Mouse (Mus musculus) gastrocnemius, postnatal 36 days (tissue): ENCODE results near the gene Insig1. TPM values are rescaled to one million over a fixed set of nuclear protein-coding genes. Genes with fewer than 3 reads are reported as not detected.

Experiments used
- DNase-seq, 2 experiments: peaks; one replicate each; pipeline ENCODE4 v3.0.0; 2022
- intact Hi-C: fragments of 180-260 bp; cut with DNase I; formaldehyde crosslinking; loops from one replicate; pipeline ENCODE4 v1.15.1; 2025
- long read RNA-seq, 2 experiments: library from polyadenylated mRNA; stranded (forward); transcript quantifications; one replicate each; pipeline ENCODE4 v2.0.0; 2021
- total RNA-seq, 2 experiments: library from RNA; stranded (reverse); gene quantifications; 2 replicates each; pipeline ENCODE4 v1.2.3; 2021

Insig1 gene
- 10 to 100 TPM in 1 of 2 experiments, 1 to 10 TPM in 1; 7.4 to 11.1 TPM for total RNA-seq
- long read RNA-seq, experiment 1, transcript Insig1-201 (5 exons, 2,697 nt) = major isoform, 10 of 11 reads
- long read RNA-seq, experiment 1, partial matches to known transcripts = 0 of 11 reads
- long read RNA-seq, experiment 1, other reads (novel, unspliced or antisense) = 1 of 11 reads
- long read RNA-seq, experiment 2, transcript Insig1-201 (5 exons, 2,697 nt) = major isoform, 14 of 15 reads
- long read RNA-seq, experiment 2, partial matches to known transcripts = 1 of 15 reads
- long read RNA-seq, experiment 2, other reads (novel, unspliced or antisense) = 0 of 15 reads

GRCm38 (mm10) chr5:28070828-28071455, at the start of gene Insig1:
Gene Insig1, plus strand, starts transcription at chr5:28071363.
- intact Hi-C loops = loop anchor here (10.0 kb wide), 1 partner anchor 1304 kb away; the partner anchor contains the start of gene Lmbr1
- DNase-seq = peak; percentile 97

DNA sequence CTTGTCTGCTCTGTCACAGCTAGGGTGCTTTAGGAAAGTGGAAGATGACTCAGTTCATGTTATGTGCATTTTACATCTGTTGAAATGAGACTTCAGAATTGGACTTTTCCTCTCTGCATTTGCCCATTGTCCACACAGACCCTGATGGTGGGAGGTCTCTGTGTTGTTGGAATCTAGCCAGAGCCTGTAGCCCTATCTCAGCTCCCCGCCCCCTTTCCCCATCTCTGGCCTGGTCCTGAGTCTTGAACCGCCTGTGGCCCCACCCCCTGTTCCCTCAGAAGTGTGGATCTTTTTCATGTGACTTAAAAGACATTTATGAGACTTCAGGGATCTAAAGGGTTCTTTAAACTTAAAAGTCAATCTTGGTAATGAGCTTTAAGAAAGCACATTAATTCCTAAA, 47.7 kb upstream of the Insig1 start:
- no peak for DNase-seq
- intact Hi-C loops = no loop called here

DNA sequence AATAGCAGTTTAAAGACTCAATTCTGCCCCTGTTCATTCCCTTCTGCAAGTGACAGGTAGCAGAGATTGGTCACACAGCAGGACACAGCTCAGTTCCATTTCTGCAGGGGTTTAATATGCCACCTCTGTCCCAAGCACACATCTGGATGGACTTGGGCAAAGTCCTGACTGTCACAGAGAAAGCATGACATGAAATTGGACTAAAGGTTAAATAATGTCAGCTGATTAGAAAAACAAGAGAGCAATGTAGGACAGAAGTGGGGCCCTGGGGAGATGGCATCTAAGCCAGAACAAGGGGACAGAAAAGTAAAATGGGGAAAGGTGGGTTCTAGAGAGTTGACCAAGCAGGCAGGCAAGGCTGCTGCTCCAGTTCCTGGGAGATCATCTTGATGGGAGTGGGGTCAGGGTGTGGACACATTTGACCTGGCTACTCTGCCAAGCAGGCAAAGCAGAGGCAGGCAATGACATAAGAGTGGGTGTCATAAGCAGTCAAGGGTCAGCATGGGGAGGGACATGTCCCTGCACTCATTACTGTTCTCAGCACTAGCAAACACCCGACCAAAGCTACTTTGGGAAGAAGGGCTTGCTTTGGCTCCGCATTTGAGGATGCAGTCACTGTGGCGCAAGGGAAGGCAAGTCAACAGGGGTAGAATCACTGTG, 39.5 kb upstream of the Insig1 start:
- no peak for DNase-seq
- intact Hi-C loops = no loop called here

DNA sequence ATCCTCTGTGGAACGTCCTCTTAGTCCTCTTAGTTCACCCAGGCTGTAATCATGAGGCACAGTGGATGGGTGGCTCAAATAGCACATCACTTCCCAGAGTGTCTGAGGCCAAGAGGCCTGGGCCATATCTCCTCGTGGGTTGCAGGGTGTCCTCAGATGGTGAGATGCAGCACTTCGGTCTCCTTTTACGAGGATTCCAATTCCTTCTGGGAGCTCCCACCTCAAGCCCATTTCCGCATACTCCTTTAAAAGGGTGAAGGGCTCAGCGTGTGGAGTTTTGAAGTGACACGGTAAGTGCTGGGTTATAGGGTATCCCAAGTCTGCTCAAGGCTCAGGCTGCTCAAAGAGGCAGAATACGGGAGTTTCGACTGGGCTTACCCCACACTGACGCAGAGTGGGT, 38.3 kb upstream of the Insig1 start:
- intact Hi-C loops = no loop called here
- DNase-seq = no peak

DNA sequence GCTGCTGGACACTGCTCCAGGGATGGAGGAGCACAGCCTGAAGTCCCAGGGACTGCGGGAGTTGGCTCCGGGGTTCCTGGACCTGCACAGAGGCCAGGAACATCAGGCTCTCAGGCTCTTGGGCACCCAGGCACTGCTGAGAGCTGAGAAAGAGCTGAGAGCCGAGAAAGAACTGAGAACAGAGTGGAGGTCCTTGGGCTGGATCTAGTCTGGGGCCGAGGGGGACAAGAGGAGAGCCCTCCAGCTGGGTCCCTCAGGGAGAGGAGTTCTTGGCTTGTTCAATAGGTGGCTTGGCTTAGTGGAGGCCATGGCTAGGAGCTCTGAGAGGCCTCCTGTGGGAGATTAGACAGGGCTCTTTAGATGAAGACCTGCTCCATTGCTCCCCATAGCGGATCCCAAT, 37.9 kb upstream of the Insig1 start:
- no peak for DNase-seq
- intact Hi-C loops = no loop called here

GRCm38 (mm10) chr5:28033826-28034225, 37.3 kb upstream of the Insig1 start:
- DNase-seq = no peak
- intact Hi-C loops = no loop called here

DNA sequence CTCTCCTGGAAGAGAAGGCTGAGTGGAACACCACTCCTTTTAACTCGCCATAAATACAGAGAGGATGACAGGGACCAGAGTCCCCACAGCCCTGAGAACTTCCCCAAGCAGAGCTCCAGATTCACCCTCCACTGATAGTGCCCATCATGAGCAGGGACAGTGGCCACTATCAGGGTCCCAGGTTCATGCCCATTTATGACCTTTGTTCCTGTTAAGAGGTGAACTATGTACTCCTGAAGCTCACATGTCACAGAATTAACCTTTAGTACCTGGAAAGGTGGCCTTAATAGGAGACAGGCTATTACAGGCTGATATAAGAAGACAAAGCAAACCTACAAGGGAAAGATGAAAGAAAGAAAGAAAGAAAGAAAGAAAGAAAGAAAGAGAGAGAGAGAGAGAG, 35.2 kb upstream of the Insig1 start:
- intact Hi-C loops = no loop called here
- no peak for DNase-seq

GRCm38 (mm10) chr5:28036518-28036917, 34.6 kb upstream of the Insig1 start:
- intact Hi-C loops = no loop called here
- no peak for DNase-seq

DNA sequence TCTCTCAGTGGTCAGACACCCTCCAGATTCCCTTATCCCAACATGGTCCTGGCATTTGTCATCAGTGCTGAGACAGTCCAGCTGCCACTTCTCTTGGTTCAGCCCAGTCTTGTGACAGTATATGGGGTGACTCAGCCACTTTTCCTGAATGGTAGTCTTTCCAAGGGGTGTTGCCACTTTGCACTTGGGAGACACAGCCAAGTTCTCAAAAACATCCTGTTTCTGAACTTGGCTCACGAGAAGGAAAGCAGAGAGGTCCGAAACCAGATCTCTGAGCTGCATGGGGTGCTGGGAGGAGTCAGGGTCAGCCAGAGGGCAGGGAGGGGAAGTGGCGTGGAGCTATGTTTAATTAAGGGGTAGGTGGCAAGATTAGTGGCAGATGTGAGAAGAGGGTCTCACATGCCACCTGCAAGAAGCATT, 34.0 kb upstream of the Insig1 start:
- intact Hi-C loops = no loop called here
- DNase-seq = peak; percentile 16 to 39

- DNase-seq = no peak
- intact Hi-C loops = no loop called here
Observed at GRCm38 (mm10) chr5:28037639-28038038, 33.5 kb upstream of the Insig1 start.

GRCm38 (mm10) chr5:28038115-28038514, 33.0 kb upstream of the Insig1 start:
- peak; percentile 68 to 72 for DNase-seq
- intact Hi-C loops = no loop called here

- no peak for DNase-seq
- intact Hi-C loops = no loop called here
Observed at GRCm38 (mm10) chr5:28039746-28040655, 31.2 kb upstream of the Insig1 start.

- DNase-seq = no peak
- intact Hi-C loops = no loop called here
Observed at GRCm38 (mm10) chr5:28040726-28041125, 30.4 kb upstream of the Insig1 start.

- intact Hi-C loops = no loop called here
- DNase-seq = no peak
Observed at GRCm38 (mm10) chr5:28042021-28042420, 29.1 kb upstream of the Insig1 start.

GRCm38 (mm10) chr5:28042779-28043178, 28.4 kb upstream of the Insig1 start:
- DNase-seq = no peak
- intact Hi-C loops = no loop called here

GRCm38 (mm10) chr5:28043386-28043785, 27.8 kb upstream of the Insig1 start:
- no peak for DNase-seq
- intact Hi-C loops = no loop called here

DNA sequence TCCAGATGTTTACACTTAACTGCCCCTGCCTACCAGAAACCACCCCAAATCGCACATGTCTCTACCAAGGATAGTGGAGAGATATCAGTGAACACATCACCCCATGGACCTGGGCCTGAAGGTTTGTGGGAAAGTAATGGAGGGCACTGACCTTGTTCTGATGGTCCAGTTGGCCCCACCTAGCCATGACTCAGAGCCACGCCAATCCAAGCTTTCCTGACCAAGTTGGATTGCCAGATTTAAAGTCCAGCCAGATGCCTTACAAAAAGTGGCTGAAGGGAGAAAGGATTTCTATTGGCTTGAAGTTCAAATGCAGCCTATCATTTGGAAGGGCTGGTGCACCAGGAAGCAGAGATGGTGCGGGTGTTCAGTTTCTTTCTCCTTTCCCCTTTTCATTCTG, 24.2 kb upstream of the Insig1 start:
- intact Hi-C loops = no loop called here
- DNase-seq = no peak

DNA sequence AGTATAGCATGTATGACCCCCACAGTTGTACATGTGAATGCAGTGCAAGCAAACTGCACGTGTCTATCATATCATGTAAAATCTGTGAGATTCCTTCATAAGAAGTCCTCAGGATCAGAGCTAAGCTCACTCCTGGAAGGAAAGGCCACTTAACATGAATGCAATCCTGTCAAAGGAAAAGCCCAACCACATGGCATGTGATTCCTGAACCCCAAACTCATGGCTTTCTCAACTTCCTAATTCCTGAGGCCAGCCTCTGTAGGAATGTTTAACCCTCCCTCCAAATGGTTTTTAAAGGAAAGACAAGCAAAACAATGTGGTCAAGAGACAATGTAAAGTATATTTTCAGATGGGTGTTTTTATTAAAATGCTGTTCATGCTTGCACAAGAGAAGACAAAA, 23.2 kb upstream of the Insig1 start:
- DNase-seq = no peak
- intact Hi-C loops = no loop called here

GRCm38 (mm10) chr5:28055450-28055849, 15.7 kb upstream of the Insig1 start:
- intact Hi-C loops = no loop called here
- no peak for DNase-seq

DNA sequence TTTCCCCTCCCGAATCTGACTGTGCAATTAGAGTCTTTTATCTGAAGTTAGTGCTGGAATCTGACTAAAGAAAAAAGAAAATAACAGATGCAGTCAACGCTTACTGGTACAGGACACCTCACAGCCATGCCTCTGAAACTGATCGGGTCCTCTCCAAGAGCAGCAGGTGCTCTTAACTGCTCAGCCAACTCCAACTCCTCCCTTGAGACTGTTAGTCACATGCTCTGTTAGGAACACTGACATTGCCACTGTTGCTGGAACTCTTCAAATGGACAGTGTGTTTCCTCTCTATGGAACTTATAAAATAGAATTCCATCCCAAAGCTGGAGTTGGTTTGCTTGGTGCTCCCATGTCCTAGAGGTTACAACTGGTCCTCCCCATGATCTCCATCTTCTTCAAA, 14.3 kb upstream of the Insig1 start:
- DNase-seq = no peak
- intact Hi-C loops = no loop called here

DNA sequence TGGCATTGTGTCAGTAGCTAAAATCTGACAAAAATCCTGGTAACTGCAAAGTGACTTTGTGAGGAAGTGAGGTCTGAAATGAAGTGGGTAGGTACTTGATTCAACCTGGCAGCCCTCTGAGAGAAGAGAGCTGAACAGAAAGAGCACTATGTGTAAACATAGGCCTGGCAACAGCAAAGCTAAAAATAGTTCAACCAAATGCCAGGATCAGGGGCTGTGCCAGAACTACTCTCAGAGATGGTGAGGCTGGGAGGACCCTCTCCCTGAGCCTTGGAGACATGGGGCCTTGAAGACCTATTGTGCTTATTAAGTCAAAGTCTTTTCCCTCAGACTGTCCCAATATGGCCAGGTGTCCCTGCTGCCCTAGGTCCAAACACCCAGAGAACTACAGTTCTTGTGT, 10.7 kb upstream of the Insig1 start:
- DNase-seq = no peak
- intact Hi-C loops = loop anchor here (10.0 kb wide), 1 partner anchor 266 kb away; the partner anchor contains the start of gene Paxip1
